Mouse (Mus musculus): ENCODE data around the gene Pgf.

- no peak for TF ChIP-seq CTCF (IDR thresholded peaks at IDR 0.05; ENCODE audit: low read depth, low read length)
- TF ChIP-seq POLR2A (IDR thresholded peaks at IDR 0.05; ENCODE audit: borderline replicate concordance, low read depth, low read length), result no peak
Measured at GRCm38 (mm10) chr12:85182898-85183297, 5.3 kb upstream of the Pgf start.
